Mouse (Mus musculus) testis, adult 2 months (tissue): Measurements from ENCODE around the gene Cmss1.

Source experiments
- CTCF ChIP-seq: fragments of 200-500 bp; IDR thresholded peaks from 2 replicates; pipeline ENCODE4 v1.5.1; 2012; ENCODE audit warnings: low read depth, mild to moderate bottlenecking, inconsistent platforms, low read length, moderate library complexity; ENCODE audit not compliant: control insufficient read depth, insufficient read depth, insufficient replicate concordance
- POLR2A ChIP-seq: fragments of 200-500 bp; IDR thresholded peaks from 2 replicates; pipeline ENCODE4 v1.6.1; 2012; ENCODE audit warnings: low read depth, mild to moderate bottlenecking, inconsistent platforms, low read length, moderate library complexity; ENCODE audit not compliant: control insufficient read depth

DNA sequence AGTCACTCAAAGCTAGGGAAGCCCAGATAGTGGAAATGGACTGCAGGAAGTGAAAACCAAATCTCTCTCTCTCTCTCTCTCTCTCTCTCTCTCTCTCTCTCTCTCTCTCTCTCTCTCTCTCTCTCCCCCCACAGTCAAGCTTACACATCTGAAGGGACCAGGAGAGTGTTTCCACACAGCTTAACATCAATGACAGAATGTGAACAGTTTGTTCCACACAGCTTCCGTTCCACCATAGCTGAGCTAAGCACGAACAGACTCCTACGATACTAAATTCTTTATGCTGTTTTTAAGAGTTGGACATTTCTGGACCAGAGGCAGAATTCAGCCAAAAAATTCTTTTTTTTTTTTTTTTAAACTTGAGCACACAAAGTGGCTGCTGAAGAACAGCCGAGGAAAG lies 114.8 kb downstream of the Cmss1 start:
- TF ChIP-seq CTCF (no peak), POLR2A (no peak)
